Mouse (Mus musculus): ENCODE results near the gene Polr3f. TPM values are rescaled to one million over a fixed set of nuclear protein-coding genes. Genes with fewer than 3 reads are reported as not detected.

The Polr3f gene
- polyA plus RNA-seq (2012; rRNA removed), result 2.8 TPM in 2 replicates

DNA sequence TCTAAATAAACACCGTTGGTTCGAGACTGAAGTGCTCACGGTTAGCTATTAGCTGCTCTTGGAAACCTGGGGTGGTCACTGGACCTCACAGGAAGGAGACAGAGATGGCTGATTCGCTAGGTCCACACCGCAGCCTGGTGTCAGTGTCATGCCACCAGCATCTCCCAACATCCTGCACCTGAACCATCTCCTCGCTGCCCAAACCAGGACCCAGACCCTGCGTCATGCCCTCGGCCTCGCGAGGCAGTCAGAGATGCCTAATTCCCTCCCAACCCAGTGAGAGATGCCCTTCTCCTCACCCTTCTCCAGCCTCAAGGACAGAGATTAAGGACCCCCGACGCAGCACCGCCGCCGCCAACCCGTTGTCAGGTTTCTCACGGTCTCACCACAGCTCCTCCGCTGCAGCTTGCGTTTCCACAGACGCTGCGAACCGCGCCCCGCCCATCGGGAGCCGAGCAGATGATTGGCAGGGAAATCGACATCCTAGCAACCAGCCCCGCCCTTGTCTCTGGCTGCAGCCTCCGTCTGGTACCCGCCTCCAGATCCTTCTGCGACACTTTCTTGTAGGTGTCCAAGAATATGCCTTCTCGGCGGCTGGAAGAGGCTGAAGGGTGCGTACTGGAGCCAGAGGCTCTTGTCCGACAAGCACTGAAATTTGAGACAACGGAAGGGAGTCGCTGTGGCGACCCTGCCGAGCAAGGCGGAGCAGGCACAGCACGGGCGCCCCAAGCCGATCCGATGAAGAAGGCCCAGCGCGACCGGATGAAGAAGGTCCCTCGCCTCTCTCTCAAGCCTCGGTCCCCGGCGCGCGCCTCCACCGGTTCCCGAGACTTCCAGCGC is at the start of gene Polr3f, which contains the start of gene Dzank1:
TSS of gene Polr3f (plus strand) at position 738 of the 840 bp plus-strand sequence.
TSS of gene Dzank1 (minus strand) at position 434 of the 840 bp plus-strand sequence.

DNA sequence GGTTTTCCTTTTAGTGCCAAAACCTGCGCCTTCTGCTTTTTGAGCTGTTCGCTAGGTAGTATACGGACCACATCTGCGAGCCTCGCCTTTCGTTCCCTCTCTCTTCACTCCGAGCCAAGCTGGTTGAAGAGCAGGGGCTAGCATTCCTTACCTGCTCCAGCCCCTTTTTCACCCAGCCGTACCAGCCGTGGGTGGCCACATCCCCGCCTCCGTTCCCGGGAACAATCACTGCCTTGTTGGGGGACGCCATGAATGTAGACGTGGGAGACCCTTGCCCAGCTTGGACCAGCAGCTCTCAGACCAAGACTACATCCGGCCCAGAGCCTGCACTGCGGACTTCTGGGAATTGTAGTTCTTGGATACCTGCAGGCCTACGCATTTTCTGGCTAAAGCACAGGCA is 23.0 kb downstream of the Polr3f start, which contains the start of gene Rbbp9:
TSS of gene Rbbp9 (minus strand) at position 341 of the 400 bp plus-strand sequence.

DNA sequence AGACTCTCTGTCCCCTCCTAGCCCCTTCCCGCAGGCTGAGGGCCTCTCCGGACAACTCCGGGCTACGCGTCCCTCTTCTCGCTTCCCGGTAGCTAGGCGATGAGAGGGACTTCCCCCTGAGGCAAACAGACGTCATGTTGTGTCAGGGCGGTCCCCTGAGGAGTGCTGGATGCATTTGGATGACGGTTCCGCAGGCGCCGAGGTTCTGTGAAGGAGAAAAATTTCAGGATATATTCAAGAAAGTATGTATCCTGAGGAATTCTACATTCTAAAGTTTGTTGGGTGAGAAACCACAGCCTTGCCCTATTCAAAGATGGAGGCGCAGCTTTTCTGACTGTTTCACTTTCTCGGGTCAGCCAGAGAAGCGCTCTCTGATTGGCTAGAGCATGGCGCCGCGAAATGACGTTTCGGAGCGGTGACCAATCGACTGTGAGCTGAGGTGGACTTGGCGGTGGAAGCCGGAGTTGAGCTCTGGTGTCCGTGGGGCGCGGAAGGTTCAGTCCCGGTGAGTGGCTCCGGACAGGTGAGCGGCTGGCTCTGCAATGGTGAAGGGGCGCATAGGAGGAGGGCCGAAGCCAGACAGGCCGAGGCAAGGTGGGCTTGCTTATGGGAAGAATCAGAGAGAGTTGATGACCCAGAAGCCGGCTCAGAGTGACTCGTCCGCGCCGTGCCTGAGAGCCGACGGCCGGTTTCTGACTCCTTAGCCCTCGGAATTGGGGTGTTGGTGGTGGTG is 28.5 kb downstream of the Polr3f start, which contains the start of gene Sec23b:
TSS of gene Sec23b (plus strand) at position 410 of the 733 bp plus-strand sequence.

Other genes with a start within 250 kb of the Polr3f start
- gene Ovol2, start 195.6 kb upstream of the Polr3f start, polyA plus RNA-seq (2012; rRNA removed), result 39.7 and 59.7 TPM in 2 replicates
- gene Kat14, start 158.7 kb upstream of the Polr3f start, polyA plus RNA-seq (2012; rRNA removed), result 22.3 and 25.1 TPM in 2 replicates
- not detected in 2 replicates for gene Pet117, start 158.7 kb upstream of the Polr3f start, polyA plus RNA-seq (2012; rRNA removed)
- 0.23 and 0.31 TPM in 2 replicates for gene Dzank1, start 304 bp upstream of the Polr3f start, polyA plus RNA-seq (2012; rRNA removed)
- gene Rbbp9, start 23.2 kb downstream of the Polr3f start, polyA plus RNA-seq (2012; rRNA removed), result 4.4 and 5.5 TPM in 2 replicates
- 36.8 and 36.9 TPM in 2 replicates for gene Sec23b, start 28.5 kb downstream of the Polr3f start, polyA plus RNA-seq (2012; rRNA removed)
- 1.7 and 1.8 TPM in 2 replicates for gene Smim26, start 66.3 kb downstream of the Polr3f start, polyA plus RNA-seq (2012; rRNA removed)
- gene Dtd1, start 72.2 kb downstream of the Polr3f start, polyA plus RNA-seq (2012; rRNA removed), result 6.0 and 6.2 TPM in 2 replicates